Mouse (Mus musculus): Measurements from ENCODE around the gene Acsf3. TPM values are rescaled to one million over a fixed set of nuclear protein-coding genes. Genes with fewer than 3 reads are reported as not detected.

Acsf3 gene
- polyA plus RNA-seq, 1 experiment = 34.1 TPM

DNA sequence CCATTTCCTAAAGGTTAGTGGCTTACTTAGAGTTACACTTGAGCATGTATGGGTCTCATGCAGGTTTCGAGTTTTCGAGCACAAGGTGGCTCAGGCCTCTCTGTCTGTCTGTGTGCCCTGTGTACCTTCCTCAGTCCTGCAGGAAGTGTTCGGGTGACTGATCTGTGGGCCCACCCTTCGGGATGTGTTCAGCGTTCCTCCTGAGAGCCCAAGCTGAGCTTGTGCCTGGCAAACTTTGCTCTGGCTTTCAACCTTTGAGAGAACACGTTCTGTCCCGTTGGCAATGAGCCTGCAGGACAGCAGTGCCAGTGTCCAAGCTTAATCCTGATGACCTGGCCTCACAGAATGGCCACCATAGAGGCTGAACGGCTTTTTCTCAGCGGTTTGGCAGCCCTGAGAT is 49.7 kb downstream of the Acsf3 start:
- Histone ChIP-seq H3K27ac (ENCODE audit: insufficient read depth, low read depth, low read length) (no peak overlapping the region), H3K27me3 (ENCODE audit: control insufficient read depth, insufficient read depth, low read length) (no peaks in the 10 kb centered on the region), H3K4me1 (ENCODE audit: control insufficient read depth, insufficient read depth, insufficient read length, low read length) (no peaks in the 10 kb centered on the region), H3K36me3 (ENCODE audit: control insufficient read depth, insufficient read depth, low read length) (no peaks in the 10 kb centered on the region), H3K4me3 (ENCODE audit: low read depth, low read length) (no peak overlapping the region)
- TF ChIP-seq POLR2A (IDR thresholded peaks at IDR 0.05; ENCODE audit: low read depth, low read length) (no peak), CTCF (IDR thresholded peaks at IDR 0.05; ENCODE audit: extremely low read depth, insufficient read length, insufficient replicate concordance, low read depth, low read length) (no peak)
- WGBS = 77% methylated on average over 9 of the region's 9 CpGs

DNA sequence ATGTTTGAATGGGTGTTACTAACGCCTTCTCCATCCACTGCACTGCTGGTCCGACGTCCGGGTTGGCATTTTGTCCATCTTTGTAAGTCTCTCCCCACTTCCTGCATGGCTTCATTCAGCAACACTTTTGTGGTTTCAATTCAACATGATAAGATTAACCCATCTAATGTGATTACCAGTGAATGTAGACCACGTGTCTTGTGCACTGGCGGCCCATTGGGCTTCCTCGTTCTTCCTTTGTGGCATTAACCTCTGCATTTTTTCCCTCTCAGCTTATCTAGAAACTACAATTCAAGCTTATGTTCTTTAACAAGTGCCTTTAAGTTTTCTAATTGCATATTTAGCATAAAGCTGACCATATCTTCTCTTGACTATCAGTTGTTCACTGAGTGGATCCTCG is 50.1 kb downstream of the Acsf3 start:
- Histone ChIP-seq H3K27me3 (ENCODE audit: control insufficient read depth, insufficient read depth, low read length) (no peaks in the 10 kb centered on the region), H3K36me3 (ENCODE audit: control insufficient read depth, insufficient read depth, low read length) (no peaks in the 10 kb centered on the region), H3K4me3 (ENCODE audit: low read depth, low read length) (no peak overlapping the region), H3K4me1 (ENCODE audit: control insufficient read depth, insufficient read depth, insufficient read length, low read length) (no peaks in the 10 kb centered on the region), H3K27ac (ENCODE audit: insufficient read depth, low read depth, low read length) (no peak overlapping the region)
- 70% methylated on average over 8 of the region's 8 CpGs for WGBS
- no peak for TF ChIP-seq CTCF (IDR thresholded peaks at IDR 0.05; ENCODE audit: extremely low read depth, insufficient read length, insufficient replicate concordance, low read depth, low read length)

GRCm38 (mm10) chr8:122829396-122829795 is 54.1 kb downstream of the Acsf3 start:
- no peak overlapping the region for H3K27ac ChIP-seq (ENCODE audit: insufficient read depth, low read depth, low read length)
- no peak overlapping the region for H3K4me3 ChIP-seq (ENCODE audit: low read depth, low read length)
- no peaks in the 10 kb centered on the region for H3K4me1 ChIP-seq (ENCODE audit: control insufficient read depth, insufficient read depth, insufficient read length, low read length)
- H3K36me3 ChIP-seq (ENCODE audit: control insufficient read depth, insufficient read depth, low read length) = no peaks in the 10 kb centered on the region
- no peaks in the 10 kb centered on the region for H3K27me3 ChIP-seq (ENCODE audit: control insufficient read depth, insufficient read depth, low read length)
- no peak for TF ChIP-seq CTCF (IDR thresholded peaks at IDR 0.05; ENCODE audit: extremely low read depth, insufficient read length, insufficient replicate concordance, low read depth, low read length)
- TF ChIP-seq POLR2A (IDR thresholded peaks at IDR 0.05; ENCODE audit: low read depth, low read length) = no peak
- 63% methylated on average over 3 of the region's 3 CpGs for WGBS

GRCm38 (mm10) chr8:122830349-122831061 is 55.2 kb downstream of the Acsf3 start:
- Histone ChIP-seq H3K27me3 (ENCODE audit: control insufficient read depth, insufficient read depth, low read length) (no peaks in the 10 kb centered on the region), H3K4me3 (ENCODE audit: low read depth, low read length) (no peak overlapping the region), H3K36me3 (ENCODE audit: control insufficient read depth, insufficient read depth, low read length) (no peaks in the 10 kb centered on the region), H3K27ac (ENCODE audit: insufficient read depth, low read depth, low read length) (no peak overlapping the region), H3K4me1 (ENCODE audit: control insufficient read depth, insufficient read depth, insufficient read length, low read length) (no peaks in the 10 kb centered on the region)
- peak; percentile 97 for TF ChIP-seq CTCF (IDR thresholded peaks at IDR 0.05; ENCODE audit: extremely low read depth, insufficient read length, insufficient replicate concordance, low read depth, low read length)
- no peak for TF ChIP-seq POLR2A (IDR thresholded peaks at IDR 0.05; ENCODE audit: low read depth, low read length)
- 35% methylated on average over 8 of the region's 8 CpGs for WGBS

- Histone ChIP-seq H3K27me3 (ENCODE audit: control insufficient read depth, insufficient read depth, low read length) (no peaks in the 10 kb centered on the region), H3K36me3 (ENCODE audit: control insufficient read depth, insufficient read depth, low read length) (no peaks in the 10 kb centered on the region), H3K27ac (ENCODE audit: insufficient read depth, low read depth, low read length) (no peak overlapping the region), H3K4me1 (ENCODE audit: control insufficient read depth, insufficient read depth, insufficient read length, low read length) (no peaks in the 10 kb centered on the region), H3K4me3 (ENCODE audit: low read depth, low read length) (no peak overlapping the region)
- WGBS = 79% methylated on average over 8 of the region's 8 CpGs
- no peak for TF ChIP-seq POLR2A (IDR thresholded peaks at IDR 0.05; ENCODE audit: low read depth, low read length)
- TF ChIP-seq CTCF (IDR thresholded peaks at IDR 0.05; ENCODE audit: extremely low read depth, insufficient read length, insufficient replicate concordance, low read depth, low read length) = no peak
Measured at GRCm38 (mm10) chr8:122834416-122834815, 59.1 kb downstream of the Acsf3 start.

- no peak overlapping the region for H3K27ac ChIP-seq (ENCODE audit: insufficient read depth, low read depth, low read length)
- no peaks in the 10 kb centered on the region for H3K27me3 ChIP-seq (ENCODE audit: control insufficient read depth, insufficient read depth, low read length)
- H3K4me3 ChIP-seq (ENCODE audit: low read depth, low read length) = no peak overlapping the region
- peak; percentile 71; the same call in 1 of the 2 replicates for TF ChIP-seq CTCF (IDR thresholded peaks at IDR 0.05; ENCODE audit: extremely low read depth, insufficient read length, insufficient replicate concordance, low read depth, low read length)
- TF ChIP-seq POLR2A (IDR thresholded peaks at IDR 0.05; ENCODE audit: low read depth, low read length) = no peak
- no peaks in the 10 kb centered on the region for H3K36me3 ChIP-seq (ENCODE audit: control insufficient read depth, insufficient read depth, low read length)
- WGBS = 27% methylated on average over 8 of the region's 8 CpGs
- no peaks in the 10 kb centered on the region for H3K4me1 ChIP-seq (ENCODE audit: control insufficient read depth, insufficient read depth, insufficient read length, low read length)
Measured at GRCm38 (mm10) chr8:122834971-122835370, 59.7 kb downstream of the Acsf3 start.

DNA sequence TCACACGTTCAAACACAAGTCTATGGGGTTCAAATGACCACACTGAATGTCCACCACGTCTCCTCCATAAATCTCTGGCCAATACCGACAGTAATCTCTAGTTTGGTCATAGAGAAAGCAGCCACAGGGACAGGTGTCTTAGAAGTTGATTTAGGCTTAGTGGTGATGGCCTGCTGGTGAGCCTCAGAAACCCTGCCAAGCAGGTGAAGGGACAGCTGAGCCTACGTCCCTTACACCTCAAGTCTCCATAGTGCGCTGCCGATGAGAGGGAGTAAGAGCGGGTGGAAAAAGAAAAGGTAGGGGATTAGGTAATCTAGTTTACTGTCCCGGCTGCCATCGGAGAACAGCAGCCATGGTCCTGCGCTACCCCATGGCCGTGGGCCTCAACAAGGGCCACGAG is 60.9 kb downstream of the Acsf3 start:
- no peaks in the 10 kb centered on the region for H3K36me3 ChIP-seq (ENCODE audit: control insufficient read depth, insufficient read depth, low read length)
- TF ChIP-seq CTCF (IDR thresholded peaks at IDR 0.05; ENCODE audit: extremely low read depth, insufficient read length, insufficient replicate concordance, low read depth, low read length) (no peak), POLR2A (IDR thresholded peaks at IDR 0.05; ENCODE audit: low read depth, low read length) (no peak)
- H3K4me1 ChIP-seq (ENCODE audit: control insufficient read depth, insufficient read depth, insufficient read length, low read length) = no peaks in the 10 kb centered on the region
- no peaks in the 10 kb centered on the region for H3K27me3 ChIP-seq (ENCODE audit: control insufficient read depth, insufficient read depth, low read length)
- H3K27ac ChIP-seq (ENCODE audit: insufficient read depth, low read depth, low read length) = no peak overlapping the region
- H3K4me3 ChIP-seq (ENCODE audit: low read depth, low read length) = no peak overlapping the region
- WGBS = 79% methylated on average over 12 of the region's 12 CpGs
